Mouse (Mus musculus) hindbrain, embryonic 12.5 days (tissue): ENCODE measurements around the gene Hs6st2. TPM values are rescaled to one million over a fixed set of nuclear protein-coding genes. Genes with fewer than 3 reads are reported as not detected.

Source experiments
- ATAC-seq: fragments of 200-750 bp; cut with Nextera tagmentation; 2 replicates; pipeline ENCODE4 v1.8.0; 2017; ENCODE audit warnings: moderate TSS enrichment; ENCODE audit not compliant: low FRiP score
- H3K27ac ChIP-seq: fragments of 300-500 bp; sonication (generic); 2 replicates; pipeline ENCODE4 v1.5.1; 2016; ENCODE audit warnings: mild to moderate bottlenecking
- H3K27me3 ChIP-seq: fragments of 300-500 bp; sonication (generic); 2 replicates; pipeline ENCODE4 v1.6.1; 2016; ENCODE audit warnings: mild to moderate bottlenecking
- H3K36me3 ChIP-seq: fragments of 300-500 bp; sonication (generic); 2 replicates; pipeline ENCODE4 v1.6.1; 2016; ENCODE audit warnings: mild to moderate bottlenecking
- H3K4me1 ChIP-seq: fragments of 300-500 bp; sonication (generic); 2 replicates; pipeline ENCODE4 v1.6.1; 2016
- H3K4me2 ChIP-seq: fragments of 300-500 bp; sonication (generic); replicated peaks from 2 replicates; pipeline ENCODE4 v1.6.1; 2016; ENCODE audit warnings: mild to moderate bottlenecking
- H3K4me3 ChIP-seq: fragments of 300-500 bp; sonication (generic); 2 replicates; pipeline ENCODE4 v1.5.1; 2016; ENCODE audit warnings: mild to moderate bottlenecking
- H3K9ac ChIP-seq: fragments of 300-500 bp; sonication (generic); 2 replicates; pipeline ENCODE4 v1.6.1; 2016; ENCODE audit warnings: mild to moderate bottlenecking, moderate library complexity
- H3K9me3 ChIP-seq: fragments of 300-500 bp; sonication (generic); replicated peaks from 2 replicates; pipeline ENCODE4 v1.6.1; 2016; ENCODE audit warnings: mild to moderate bottlenecking
- WGBS: fragments of 180-500 bp; shearing (Covaris S2); methylation state at CpG from one replicate; pipeline ENCODE4 v1.1.7; 2016; 5-methylcytosine and 5-hydroxymethylcytosine counted together
- polyA plus RNA-seq: library from polyadenylated mRNA; unstranded; fragments of >200 nt; fragmentation: Nextera tagmentation; extraction: Ambion mirVana; gene quantifications from 2 replicates; pipeline ENCODE4 v1.2.1, GENCODE M21; 2016

The Hs6st2 gene
- polyA plus RNA-seq, 1 experiment from 2014 or later, result 18.3 TPM

DNA sequence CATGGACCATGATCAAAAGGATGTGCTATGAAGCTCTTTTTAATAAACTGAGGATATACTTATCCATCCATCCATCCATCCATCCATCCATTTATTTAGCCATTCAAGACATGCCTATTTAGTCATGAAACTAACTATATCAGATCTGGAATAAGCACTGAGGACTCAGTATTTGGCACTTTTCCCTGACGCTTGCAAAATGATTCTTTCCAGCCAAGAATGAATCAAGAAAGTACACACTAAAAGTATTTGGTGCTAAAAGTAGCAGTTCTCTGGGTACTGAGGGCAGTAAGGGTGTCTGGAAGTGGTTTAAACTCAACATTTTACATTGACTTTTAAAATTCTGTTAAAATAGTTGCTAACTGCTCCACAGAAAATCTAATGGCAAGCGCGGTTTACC is 144.6 kb downstream of the Hs6st2 start:
- H3K9ac ChIP-seq, result no peak overlapping the region
- H3K27ac ChIP-seq, result no peak overlapping the region
- no peak overlapping the region for H3K4me2 ChIP-seq
- 88% methylated on average over 3 of the region's 3 CpGs for WGBS
- no peak for ATAC-seq
- H3K4me1 ChIP-seq, result no peaks in the 10 kb centered on the region
- H3K27me3 ChIP-seq, result no peaks in the 10 kb centered on the region
- H3K36me3 ChIP-seq, result no peaks in the 10 kb centered on the region
- H3K4me3 ChIP-seq, result no peak overlapping the region
- no peaks in the 10 kb centered on the region for H3K9me3 ChIP-seq

- Histone ChIP-seq H3K4me2 (no peak overlapping the region), H3K4me3 (no peak overlapping the region), H3K36me3 (no peaks in the 10 kb centered on the region), H3K9me3 (no peaks in the 10 kb centered on the region), H3K27me3 (no peaks in the 10 kb centered on the region), H3K27ac (no peak overlapping the region), H3K9ac (no peak overlapping the region), H3K4me1 (no peaks in the 10 kb centered on the region)
- WGBS, result 90% methylated on average over 6 of the region's 6 CpGs
- ATAC-seq, result no peak
Measured at GRCm38 (mm10) chrX:51535226-51535625, 146.4 kb downstream of the Hs6st2 start.

- Histone ChIP-seq H3K9me3 (no peaks in the 10 kb centered on the region), H3K36me3 (no peaks in the 10 kb centered on the region), H3K4me1 (no peaks in the 10 kb centered on the region), H3K4me3 (no peak overlapping the region), H3K27me3 (no peaks in the 10 kb centered on the region), H3K27ac (no peak overlapping the region), H3K9ac (no peak overlapping the region), H3K4me2 (no peak overlapping the region)
- ATAC-seq, result no peak
- 76% methylated on average over 1 of the region's 1 CpGs for WGBS
Measured at GRCm38 (mm10) chrX:51531136-51531535, 150.5 kb downstream of the Hs6st2 start.

GRCm38 (mm10) chrX:51528601-51529000 is 153.1 kb downstream of the Hs6st2 start:
- no peak for ATAC-seq
- Histone ChIP-seq H3K9me3 (no peaks in the 10 kb centered on the region), H3K4me1 (no peaks in the 10 kb centered on the region)

DNA sequence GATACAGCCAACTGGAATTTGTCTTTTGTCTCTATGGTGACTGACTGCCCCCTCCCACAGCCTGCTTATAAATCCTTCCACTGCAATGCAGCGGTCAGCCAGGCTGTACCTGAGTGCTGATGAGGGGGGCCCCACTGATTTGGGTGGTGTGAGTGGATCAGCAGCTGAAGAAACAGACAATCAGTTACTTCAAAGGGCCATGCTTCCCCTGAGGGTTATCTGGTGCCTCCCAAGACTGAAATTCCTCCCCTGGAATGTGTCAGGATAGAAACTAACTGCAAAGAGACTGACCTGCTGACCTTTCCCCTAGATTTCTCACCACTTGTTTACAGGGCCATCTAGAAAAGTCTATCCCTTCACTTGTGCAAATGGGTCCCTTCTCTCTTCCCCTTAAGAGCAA is 166.8 kb downstream of the Hs6st2 start:
- Histone ChIP-seq H3K4me2 (no peak overlapping the region), H3K27me3 (no peaks in the 10 kb centered on the region), H3K9ac (no peak overlapping the region), H3K9me3 (no peaks in the 10 kb centered on the region), H3K4me1 (no peaks in the 10 kb centered on the region), H3K36me3 (no peaks in the 10 kb centered on the region), H3K4me3 (no peak overlapping the region), H3K27ac (no peak overlapping the region)
- 28% methylated on average over 1 of the region's 1 CpGs for WGBS
- ATAC-seq, result no peak

More at GRCm38 (mm10) chrX:51528601-51529000, 153.1 kb downstream of the Hs6st2 start:
- Histone ChIP-seq H3K4me2 (no peak overlapping the region), H3K27ac (no peak overlapping the region), H3K27me3 (no peaks in the 10 kb centered on the region), H3K36me3 (no peaks in the 10 kb centered on the region), H3K9ac (no peak overlapping the region), H3K4me3 (no peak overlapping the region)

GRCm38 (mm10) chrX:51506526-51506925 is 175.1 kb downstream of the Hs6st2 start:
- Histone ChIP-seq H3K36me3 (no peaks in the 10 kb centered on the region), H3K9me3 (no peaks in the 10 kb centered on the region), H3K27me3 (0 out of 2 replicates have a peak, but pooled peaks cover 6% of the 10 kb centered on the region), H3K9ac (no peak overlapping the region), H3K4me3 (no peak overlapping the region), H3K4me1 (no peaks in the 10 kb centered on the region), H3K4me2 (no peak overlapping the region), H3K27ac (no peak overlapping the region)
- no peak for ATAC-seq
- WGBS, result 72% methylated on average over 4 of the region's 4 CpGs

DNA sequence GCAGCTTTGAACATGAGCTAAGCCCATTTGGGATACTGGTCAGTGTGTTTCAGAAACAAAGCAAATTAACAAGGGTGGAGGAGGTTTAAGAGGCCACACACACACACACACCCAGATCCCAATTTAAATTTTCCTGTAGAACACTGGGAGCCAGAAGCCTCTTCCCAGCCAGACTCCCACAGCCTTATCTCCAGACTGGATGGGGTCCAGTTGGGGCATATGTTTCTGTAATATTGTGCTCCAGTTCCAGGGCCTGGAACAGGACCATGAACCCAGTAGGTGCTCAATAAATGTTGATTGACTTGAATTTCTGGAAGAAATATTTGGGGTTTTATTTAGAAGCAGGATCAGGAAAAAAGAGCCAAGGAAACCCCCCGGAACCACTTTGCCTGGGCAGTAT is 176.0 kb downstream of the Hs6st2 start:
- WGBS, result 77% methylated on average over 1 of the region's 1 CpGs
- 0 out of 2 replicates have a peak, but pooled peaks cover 6% of the 10 kb centered on the region for H3K27me3 ChIP-seq
- no peak overlapping the region for H3K27ac ChIP-seq
- H3K9ac ChIP-seq, result no peak overlapping the region
- H3K36me3 ChIP-seq, result no peaks in the 10 kb centered on the region
- no peaks in the 10 kb centered on the region for H3K4me1 ChIP-seq
- no peaks in the 10 kb centered on the region for H3K9me3 ChIP-seq
- no peak overlapping the region for H3K4me2 ChIP-seq
- ATAC-seq, result no peak
- H3K4me3 ChIP-seq, result no peak overlapping the region

DNA sequence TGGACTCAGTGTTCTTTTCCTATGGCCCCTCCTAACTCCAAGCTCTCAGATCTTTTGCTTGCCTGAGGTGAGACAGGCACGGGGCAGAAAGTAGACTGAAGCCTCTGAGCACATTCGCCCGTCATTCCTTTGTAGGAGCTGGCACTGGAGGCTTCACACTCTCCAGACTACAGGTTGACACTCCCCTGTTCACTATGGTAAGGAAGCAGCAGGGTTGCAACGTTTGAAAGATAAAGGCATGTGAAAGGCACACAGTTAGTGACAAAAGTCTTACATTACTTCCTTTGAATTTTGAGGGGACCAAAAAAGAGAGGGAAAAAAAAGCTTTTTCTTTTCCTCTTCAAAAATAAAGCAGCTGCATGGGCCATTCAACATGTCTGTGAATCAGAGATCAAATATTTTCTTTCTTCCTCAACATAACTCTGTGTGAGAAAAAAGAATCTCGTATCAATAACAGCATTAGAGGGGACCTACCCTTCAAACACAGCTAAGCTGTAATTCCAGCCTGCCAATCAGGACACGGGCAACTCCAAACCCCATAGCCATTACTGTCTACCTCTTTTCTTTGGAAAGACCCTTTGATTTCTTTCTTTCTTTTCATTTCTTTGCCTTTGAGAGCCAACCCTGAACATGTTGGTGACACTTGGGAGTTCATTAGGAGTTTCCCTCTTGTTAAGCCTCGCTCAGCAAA is 177.7 kb downstream of the Hs6st2 start:
- no peak for ATAC-seq
- no peaks in the 10 kb centered on the region for H3K4me1 ChIP-seq
- WGBS, result 59% methylated on average over 7 of the region's 7 CpGs
- H3K36me3 ChIP-seq, result no peaks in the 10 kb centered on the region
- 0 out of 2 replicates have a peak, but pooled peaks cover 6% of the 10 kb centered on the region for H3K27me3 ChIP-seq
- no peak overlapping the region for H3K9ac ChIP-seq
- H3K27ac ChIP-seq, result no peak overlapping the region
- H3K9me3 ChIP-seq, result no peaks in the 10 kb centered on the region
- no peak overlapping the region for H3K4me2 ChIP-seq
- no peak overlapping the region for H3K4me3 ChIP-seq

GRCm38 (mm10) chrX:51497831-51498230 is 183.8 kb downstream of the Hs6st2 start:
- ATAC-seq, result no peak
- H3K9ac ChIP-seq, result no peak overlapping the region
- no peak overlapping the region for H3K27ac ChIP-seq
- H3K27me3 ChIP-seq, result no peaks in the 10 kb centered on the region
- no peak overlapping the region for H3K4me2 ChIP-seq
- H3K4me3 ChIP-seq, result no peak overlapping the region
- WGBS, result 61% methylated on average over 1 of the region's 1 CpGs
- no peaks in the 10 kb centered on the region for H3K36me3 ChIP-seq
- no peaks in the 10 kb centered on the region for H3K9me3 ChIP-seq
- no peaks in the 10 kb centered on the region for H3K4me1 ChIP-seq

DNA sequence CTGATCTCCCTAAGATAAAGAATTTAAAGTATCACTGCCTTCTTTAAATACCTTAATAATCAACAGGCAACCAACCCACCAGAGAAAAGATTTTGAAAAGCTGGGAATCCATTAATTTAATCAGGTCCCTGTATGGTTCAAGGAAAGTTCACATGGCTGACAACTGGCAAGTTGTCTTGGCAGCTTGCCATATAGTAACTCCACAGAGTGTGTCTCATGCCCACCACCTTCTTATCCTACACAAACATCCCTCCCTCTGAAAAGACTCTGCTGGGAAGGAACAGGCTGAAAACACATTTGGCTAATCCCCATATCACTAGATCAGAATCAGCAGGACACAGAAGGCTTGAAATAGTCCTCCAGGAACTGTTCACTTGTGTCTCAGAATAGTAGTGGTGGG is 193.3 kb downstream of the Hs6st2 start:
- no peaks in the 10 kb centered on the region for H3K36me3 ChIP-seq
- H3K9ac ChIP-seq, result no peak overlapping the region
- H3K27ac ChIP-seq, result no peak overlapping the region
- no peak overlapping the region for H3K4me3 ChIP-seq
- no peak overlapping the region for H3K4me2 ChIP-seq
- no peaks in the 10 kb centered on the region for H3K9me3 ChIP-seq
- no peak for ATAC-seq
- H3K4me1 ChIP-seq, result no peaks in the 10 kb centered on the region
- H3K27me3 ChIP-seq, result no peaks in the 10 kb centered on the region

- 74% methylated on average over 4 of the region's 4 CpGs for WGBS
- no peak overlapping the region for H3K9ac ChIP-seq
- H3K27ac ChIP-seq, result no peak overlapping the region
- no peaks in the 10 kb centered on the region for H3K36me3 ChIP-seq
- H3K4me3 ChIP-seq, result no peak overlapping the region
- no peaks in the 10 kb centered on the region for H3K9me3 ChIP-seq
- no peaks in the 10 kb centered on the region for H3K4me1 ChIP-seq
- no peak for ATAC-seq
- no peaks in the 10 kb centered on the region for H3K27me3 ChIP-seq
- no peak overlapping the region for H3K4me2 ChIP-seq
Measured at GRCm38 (mm10) chrX:51469411-51469810, 212.2 kb downstream of the Hs6st2 start.

DNA sequence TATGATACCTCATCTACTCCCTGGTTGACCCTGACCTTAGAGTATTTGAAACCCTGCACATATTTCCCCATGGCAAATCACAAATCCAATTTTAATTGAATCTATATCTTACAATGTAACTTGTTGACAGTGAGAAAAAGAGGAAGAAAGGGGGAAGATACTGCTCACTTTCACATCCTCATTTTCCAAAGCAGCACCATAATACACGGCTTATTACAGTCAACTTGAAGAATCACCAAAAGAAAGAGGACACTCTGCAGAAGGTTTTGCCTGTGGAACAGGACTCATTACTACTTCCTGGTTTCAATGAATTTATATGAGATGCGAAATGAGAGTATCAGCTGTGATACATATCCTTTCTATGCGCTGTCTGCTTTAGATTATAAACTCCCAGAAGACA is 220.2 kb downstream of the Hs6st2 start:
- Histone ChIP-seq H3K27ac (no peak overlapping the region), H3K4me1 (no peaks in the 10 kb centered on the region), H3K27me3 (no peaks in the 10 kb centered on the region), H3K4me3 (no peak overlapping the region), H3K9me3 (no peaks in the 10 kb centered on the region), H3K4me2 (no peak overlapping the region), H3K9ac (no peak overlapping the region), H3K36me3 (no peaks in the 10 kb centered on the region)
- WGBS, result 82% methylated on average over 3 of the region's 3 CpGs
- no peak for ATAC-seq

GRCm38 (mm10) chrX:51443366-51443765 is 238.3 kb downstream of the Hs6st2 start:
- no peaks in the 10 kb centered on the region for H3K36me3 ChIP-seq
- no peak overlapping the region for H3K9ac ChIP-seq
- H3K27ac ChIP-seq, result no peak overlapping the region
- no peak for ATAC-seq
- no peak overlapping the region for H3K4me3 ChIP-seq
- 70% methylated on average over 4 of the region's 4 CpGs for WGBS
- no peak overlapping the region for H3K4me2 ChIP-seq
- no peaks in the 10 kb centered on the region for H3K9me3 ChIP-seq
- H3K27me3 ChIP-seq, result no peaks in the 10 kb centered on the region
- no peaks in the 10 kb centered on the region for H3K4me1 ChIP-seq
